Mouse (Mus musculus) C2C12 (cell line): ENCODE measurements around the gene Oasl1.

Source experiments
- CTCF ChIP-seq: IDR thresholded peaks from one replicate; pipeline ENCODE4 v1.5.1; 2011; ENCODE audit not compliant: control insufficient read depth, insufficient read depth, insufficient read length
- MYOD1 ChIP-seq: IDR thresholded peaks from one replicate; pipeline ENCODE4 v1.6.1; 2011; ENCODE audit warnings: low read depth; ENCODE audit not compliant: control insufficient read depth, insufficient read length
- MYOG ChIP-seq: IDR thresholded peaks from one replicate; pipeline ENCODE4 v1.6.1; 2011; ENCODE audit not compliant: control insufficient read depth, insufficient read length; ENCODE audit errors: extremely low read depth
- USF1 ChIP-seq: IDR thresholded peaks from one replicate; pipeline ENCODE4 v1.6.1; 2011; ENCODE audit warnings: low read depth, mild to moderate bottlenecking, control low read depth, moderate library complexity

DNA sequence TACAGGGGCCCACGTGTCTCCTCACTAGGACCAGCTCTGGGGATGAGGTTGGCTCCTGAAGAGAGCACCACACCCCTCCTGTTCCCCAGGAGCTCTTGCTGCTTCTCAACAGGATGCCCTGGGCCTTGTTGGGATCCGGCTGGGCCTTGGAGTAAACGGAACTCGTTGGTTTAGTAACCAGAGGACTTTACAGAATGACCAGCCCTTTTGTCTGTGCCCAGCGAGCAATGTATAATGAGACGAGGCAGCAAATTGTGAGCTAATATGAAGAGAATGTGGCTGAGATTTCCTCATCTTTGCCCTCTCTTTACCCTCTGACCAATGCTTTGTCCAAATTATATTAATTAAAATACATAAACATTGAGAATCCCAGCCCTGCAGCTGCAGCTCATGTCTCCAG is 46.7 kb upstream of the Oasl1 start:
- no peak for TF ChIP-seq USF1
- TF ChIP-seq CTCF, result no peak
- TF ChIP-seq MYOG, result no peak
- no peak for TF ChIP-seq MYOD1
